ENCODE assay signal across 7 mouse cellular contexts in the genomic region with DNA sequence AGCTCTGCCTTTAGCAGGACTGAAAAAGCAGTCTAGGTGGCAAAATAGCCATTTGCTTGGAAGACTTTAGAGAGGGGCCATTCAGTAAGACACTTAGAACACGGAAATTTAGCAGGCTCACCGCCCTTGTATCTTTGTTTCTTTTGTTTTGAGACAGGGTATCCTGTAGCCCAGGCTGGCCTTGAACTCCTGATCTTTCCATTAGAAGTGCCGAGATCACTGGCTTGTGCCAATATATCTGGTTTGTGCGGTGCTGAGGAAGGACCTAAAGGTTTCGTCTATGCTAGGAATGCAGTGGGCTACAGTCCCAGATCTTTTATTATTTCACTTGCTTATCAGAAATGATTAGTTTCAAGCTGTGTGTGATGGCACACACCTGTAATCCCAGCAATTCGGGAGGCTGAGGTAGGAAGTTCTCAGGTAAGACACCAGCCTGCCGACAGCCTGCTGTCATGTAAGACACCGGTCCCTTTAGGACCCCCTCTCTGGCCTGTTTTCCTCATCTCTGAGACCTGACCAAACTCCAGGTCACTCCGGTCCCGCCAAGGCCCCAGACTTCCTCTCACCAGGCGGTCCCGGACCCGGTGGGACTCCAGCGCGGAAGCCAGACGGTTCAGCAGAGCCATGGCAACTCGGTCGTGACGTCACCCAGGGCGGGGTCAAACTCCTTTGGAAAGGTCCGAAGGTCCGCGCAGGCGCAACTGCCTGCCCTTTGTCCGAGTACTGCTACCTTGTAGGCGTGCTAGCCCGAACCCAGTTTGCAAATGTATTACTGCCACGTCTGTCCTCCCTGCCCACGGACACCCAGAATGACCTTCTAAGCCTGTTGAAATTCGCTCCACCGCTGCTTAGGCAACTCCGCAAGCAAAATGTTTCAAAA. TPM values are rescaled to one million over a fixed set of nuclear protein-coding genes. Genes with fewer than 3 reads are reported as not detected.
DNase-seq lines count a peak whose midpoint lies in the region; ATAC-seq lines count a peak whose summit lies in the region.

A gene (minus strand): TSS at position 675 of the 880 bp plus-strand sequence.

- H3K9me3 ChIP-seq in embryonic facial prominence, embryonic 11.5 days (replicated peaks; ENCODE audit: control insufficient read depth, low read length): no peaks in the 10 kb centered on the region
- H3K9me3 ChIP-seq in limb, embryonic 10.5 days (replicated peaks): no peaks in the 10 kb centered on the region
- H3K9me3 ChIP-seq in midbrain, embryonic 13.5 days: no peaks in the 10 kb centered on the region

- peak; percentile 100 for DNase-seq in adrenal gland, postnatal 14 days
- peak; percentile 98 for DNase-seq in embryonic facial prominence, embryonic 11.5 days (ENCODE audit: low spot score)
- DNase-seq in kidney, adult 11 months: peak; percentile 99
- peak; percentile 99 for DNase-seq in limb, embryonic 10.5 days (ENCODE audit: low spot score)
- peak; percentile 82 for DNase-seq in spleen, adult 12 weeks (ENCODE audit: low spot score)

- no peaks in the 10 kb centered on the region for H3K36me3 ChIP-seq in embryonic facial prominence, embryonic 11.5 days (replicated peaks; ENCODE audit: control insufficient read depth, insufficient read depth, low read depth, low read length)
- no peaks in the 10 kb centered on the region for H3K36me3 ChIP-seq in limb, embryonic 10.5 days
- no peaks in the 10 kb centered on the region for H3K36me3 ChIP-seq in midbrain, embryonic 13.5 days

- peak; percentile 89 for ATAC-seq in embryonic facial prominence, embryonic 11.5 days (replicated peaks; ENCODE audit: insufficient number of reproducible peaks, low FRiP score, low TSS enrichment, low read depth)
- ATAC-seq in granulocyte monocyte progenitor cell, adult 5-6 weeks (replicated peaks; ENCODE audit: poor library complexity, severe bottlenecking): peak; percentile 92
- peak; percentile 94 for ATAC-seq in midbrain, embryonic 13.5 days

- no peaks in the 10 kb centered on the region for H3K4me1 ChIP-seq in embryonic facial prominence, embryonic 11.5 days (ENCODE audit: control insufficient read depth, insufficient read depth, low read length)
- peaks cover 13% of the 10 kb centered on the region for H3K4me1 ChIP-seq in limb, embryonic 10.5 days
- peaks cover 13% of the 10 kb centered on the region for H3K4me1 ChIP-seq in midbrain, embryonic 13.5 days (replicated peaks)

- WGBS in embryonic facial prominence, embryonic 11.5 days: 7% methylated on average over 32 of the region's 32 CpGs
- WGBS in limb, embryonic 10.5 days: 9% methylated on average over 32 of the region's 32 CpGs
- 8% methylated on average over 32 of the region's 32 CpGs for whole genome bisulfite sequencing in midbrain, embryonic 13.5 days

- H3K9ac ChIP-seq in embryonic facial prominence, embryonic 11.5 days (replicated peaks; ENCODE audit: low read length): peak within 1 kb of the TSS; percentile 61
- peak within 1 kb of the TSS; percentile 61 for H3K9ac ChIP-seq in midbrain, embryonic 13.5 days (replicated peaks)

- H3K4me3 ChIP-seq in embryonic facial prominence, embryonic 11.5 days (ENCODE audit: low read depth, low read length): peak within 1 kb of the TSS; percentile 36
- H3K4me3 ChIP-seq in limb, embryonic 10.5 days: peak within 1 kb of the TSS; percentile 61
- H3K4me3 ChIP-seq in midbrain, embryonic 13.5 days (replicated peaks): peak within 1 kb of the TSS; percentile 43

- 0 out of 2 replicates have a peak within 1 kb of the TSS, but pooled peaks have one; percentile 38 for H3K27ac ChIP-seq in embryonic facial prominence, embryonic 11.5 days (replicated peaks; ENCODE audit: low read depth, low read length)
- H3K27ac ChIP-seq in limb, embryonic 10.5 days: peak within 1 kb of the TSS; percentile 96
- H3K27ac ChIP-seq in midbrain, embryonic 13.5 days: peak within 1 kb of the TSS; percentile 84

- no peaks in the 10 kb centered on the region for H3K27me3 ChIP-seq in embryonic facial prominence, embryonic 11.5 days (ENCODE audit: control insufficient read depth, insufficient read depth, low read length)
- no peaks in the 10 kb centered on the region for H3K27me3 ChIP-seq in limb, embryonic 10.5 days (ENCODE audit: low read depth, poor library complexity, severe bottlenecking)
- no peaks in the 10 kb centered on the region for H3K27me3 ChIP-seq in midbrain, embryonic 13.5 days

- H3K4me2 ChIP-seq in embryonic facial prominence, embryonic 11.5 days (ENCODE audit: low read depth, low read length): peak within 1 kb of the TSS; percentile 38
- peak within 1 kb of the TSS; percentile 63 for H3K4me2 ChIP-seq in midbrain, embryonic 13.5 days (replicated peaks)

RNA-seq across cellular contexts. Expression of the gene that starts here (rescaled TPM):
- 12.8 and 13.5 TPM in 2 replicates for total RNA-seq in adrenal gland, postnatal 14 days (2021)
- 2.1 TPM in 2 replicates for polyA plus RNA-seq in embryonic facial prominence, embryonic 11.5 days (2014; fragmentation: Nextera tagmentation; extraction: Ambion mirVana)
- total RNA-seq in granulocyte monocyte progenitor cell, adult 5-6 weeks (2014; fragmentation: Nextera tagmentation): 2.3 and 2.8 TPM in 2 replicates
- 1.6 and 3.4 TPM in 2 replicates for total RNA-seq in granulocyte monocyte progenitor cell, adult 5-6 weeks (2017)
- polyA plus RNA-seq in limb, embryonic 10.5 days (2016; fragmentation: Nextera tagmentation; extraction: Ambion mirVana): 6.3 and 7.6 TPM in 2 replicates
- polyA plus RNA-seq in midbrain, embryonic 13.5 days (2015; fragmentation: Nextera tagmentation; extraction: Ambion mirVana): 4.4 and 5.3 TPM in 2 replicates

Comparison
In these comparisons a context has a peak if more than half of its experiments do, and no peak if none do; other contexts are left out.
1. Peak in every context shown above with its lines: DNase-seq, ATAC-seq, H3K4me3 ChIP-seq and H3K27ac ChIP-seq.
2. H3K27ac ChIP-seq: peak in every context shown above with its lines; median percentile 96 in limb, embryonic 10.5 days; 84 in midbrain, embryonic 13.5 days; 38 in embryonic facial prominence, embryonic 11.5 days.